Mouse (Mus musculus) lung, embryonic 15.5 days (tissue): ENCODE measurements around the gene Csf2rb. TPM values are rescaled to one million over a fixed set of nuclear protein-coding genes. Genes with fewer than 3 reads are reported as not detected.
A peak's percentile ranks its signal among the peaks of the same experiment; 100 is the strongest.

ENCODE experiments used
- ATAC-seq: fragments of 200-750 bp; cut with Nextera tagmentation; 2 replicates; pipeline ENCODE4 v1.8.0; 2017; ENCODE audit warnings: moderate number of reproducible peaks, borderline replicate concordance; ENCODE audit not compliant: low FRiP score, low TSS enrichment; ENCODE audit errors: extremely low read depth
- H3K27ac ChIP-seq: fragments of 300-500 bp; sonication (generic); 2 replicates; pipeline ENCODE4 v1.5.1; 2015; ENCODE audit warnings: moderate library complexity, mild to moderate bottlenecking, inconsistent platforms
- H3K27me3 ChIP-seq: fragments of 300-500 bp; sonication (generic); 2 replicates; pipeline ENCODE4 v1.6.1; 2015; ENCODE audit warnings: inconsistent platforms
- H3K36me3 ChIP-seq: fragments of 300-500 bp; sonication (generic); 2 replicates; pipeline ENCODE4 v1.6.1; 2015; ENCODE audit warnings: inconsistent platforms
- H3K4me1 ChIP-seq: fragments of 300-500 bp; sonication (generic); 2 replicates; pipeline ENCODE4 v1.6.1; 2015; ENCODE audit warnings: inconsistent platforms
- H3K4me2 ChIP-seq: fragments of 300-500 bp; sonication (generic); 2 replicates; pipeline ENCODE4 v1.6.1; 2015; ENCODE audit warnings: inconsistent platforms, mild to moderate bottlenecking, moderate library complexity
- H3K4me3 ChIP-seq: fragments of 300-500 bp; sonication (generic); 2 replicates; pipeline ENCODE4 v1.5.1; 2015; ENCODE audit warnings: mild to moderate bottlenecking, inconsistent platforms
- H3K9ac ChIP-seq: fragments of 300-500 bp; sonication (generic); 2 replicates; pipeline ENCODE4 v1.6.1; 2015; ENCODE audit warnings: inconsistent platforms
- H3K9me3 ChIP-seq: fragments of 300-500 bp; sonication (generic); 2 replicates; pipeline ENCODE4 v1.6.1; 2016; ENCODE audit warnings: inconsistent platforms
- WGBS: fragments of 180-500 bp; shearing (Covaris S2); methylation state at CpG from one replicate; pipeline ENCODE4 v1.1.7; 2015; 5-methylcytosine and 5-hydroxymethylcytosine counted together
- polyA plus RNA-seq: library from polyadenylated mRNA; unstranded; fragments of >200 nt; fragmentation: Nextera tagmentation; extraction: Ambion mirVana; gene quantifications from 2 replicates; pipeline ENCODE4 v1.2.1, GENCODE M21; 2015

Csf2rb gene
- polyA plus RNA-seq, 1 experiment from 2014 or later, result 2.7 TPM

- Histone ChIP-seq H3K4me1 (peaks cover 13% of the 10 kb centered on the region), H3K36me3 (no peaks in the 10 kb centered on the region), H3K27ac (no peak overlapping the region), H3K27me3 (peaks cover 9% of the 10 kb centered on the region; the same call in 1 of the 2 replicates), H3K4me3 (no peak overlapping the region), H3K9me3 (no peaks in the 10 kb centered on the region), H3K4me2 (no peak overlapping the region), H3K9ac (no peak overlapping the region)
- WGBS, result 54% methylated on average over 2 of the region's 2 CpGs
- no peak for ATAC-seq
Observed at GRCm38 (mm10) chr15:78365916-78366315, 40.4 kb downstream of the Csf2rb start.

GRCm38 (mm10) chr15:78366875-78367274, 41.3 kb downstream of the Csf2rb start:
- peaks cover 9% of the 10 kb centered on the region; the same call in 1 of the 2 replicates for H3K27me3 ChIP-seq
- peaks cover 20% of the 10 kb centered on the region for H3K4me1 ChIP-seq
- no peak overlapping the region for H3K4me2 ChIP-seq
- WGBS, result 63% methylated on average over 8 of the region's 8 CpGs
- H3K9ac ChIP-seq, result no peak overlapping the region
- ATAC-seq, result no peak
- H3K9me3 ChIP-seq, result no peaks in the 10 kb centered on the region
- no peaks in the 10 kb centered on the region for H3K36me3 ChIP-seq
- H3K27ac ChIP-seq, result no peak overlapping the region
- H3K4me3 ChIP-seq, result no peak overlapping the region

- Histone ChIP-seq H3K9me3 (no peaks in the 10 kb centered on the region), H3K36me3 (no peaks in the 10 kb centered on the region), H3K9ac (no peak overlapping the region), H3K4me2 (no peak overlapping the region), H3K27ac (no peak overlapping the region), H3K4me1 (peaks cover 30% of the 10 kb centered on the region), H3K4me3 (no peak overlapping the region), H3K27me3 (peaks cover 9% of the 10 kb centered on the region; the same call in 1 of the 2 replicates)
- WGBS, result 74% methylated on average over 3 of the region's 3 CpGs
- ATAC-seq, result no peak
Observed at GRCm38 (mm10) chr15:78367811-78368210, 42.3 kb downstream of the Csf2rb start.

GRCm38 (mm10) chr15:78368926-78369346, 43.4 kb downstream of the Csf2rb start:
- Histone ChIP-seq H3K27ac (no peak overlapping the region), H3K4me2 (no peak overlapping the region), H3K4me3 (no peak overlapping the region), H3K27me3 (peaks cover 9% of the 10 kb centered on the region; the same call in 1 of the 2 replicates), H3K36me3 (no peaks in the 10 kb centered on the region), H3K9ac (no peak overlapping the region), H3K4me1 (peaks cover 41% of the 10 kb centered on the region), H3K9me3 (no peaks in the 10 kb centered on the region)
- ATAC-seq, result peak; percentile 48; the same call in 1 of the 2 replicates
- WGBS, result 4% methylated on average over 8 of the region's 8 CpGs

GRCm38 (mm10) chr15:78369641-78370040, 44.1 kb downstream of the Csf2rb start:
- H3K27me3 ChIP-seq, result peaks cover 9% of the 10 kb centered on the region; the same call in 1 of the 2 replicates
- no peaks in the 10 kb centered on the region for H3K36me3 ChIP-seq

DNA sequence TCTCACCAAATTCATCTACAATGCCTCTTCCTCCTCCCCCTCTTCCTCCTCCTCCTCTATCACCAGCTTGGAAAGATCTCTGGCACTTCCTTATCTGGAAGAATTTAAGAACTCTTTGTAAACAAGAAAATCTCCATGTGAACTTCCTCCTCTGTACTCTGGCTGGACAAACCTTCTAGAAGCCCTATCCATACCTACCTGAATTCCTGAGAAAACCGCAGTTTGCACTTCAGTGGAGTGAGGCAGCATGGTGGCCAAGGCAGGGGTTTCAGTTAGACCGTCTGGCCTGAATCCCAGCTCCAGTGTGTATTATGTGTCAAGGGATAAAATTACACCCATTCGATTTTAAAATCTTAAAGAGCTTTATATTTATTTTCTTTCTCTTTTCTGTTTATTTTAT, 47.2 kb downstream of the Csf2rb start:
- H3K9me3 ChIP-seq, result no peaks in the 10 kb centered on the region
- peak overlapping the region; percentile 78 for H3K27ac ChIP-seq
- peaks cover 47% of the 10 kb centered on the region for H3K4me1 ChIP-seq
- WGBS, result 14% methylated on average over 3 of the region's 3 CpGs
- H3K9ac ChIP-seq, result no peak overlapping the region
- peaks cover 6% of the 10 kb centered on the region; the same call in 1 of the 2 replicates for H3K27me3 ChIP-seq
- no peaks in the 10 kb centered on the region for H3K36me3 ChIP-seq
- no peak overlapping the region for H3K4me2 ChIP-seq
- no peak overlapping the region for H3K4me3 ChIP-seq
- ATAC-seq, result peak; percentile 43; the same call in 1 of the 2 replicates

More at GRCm38 (mm10) chr15:78369641-78370040, 44.1 kb downstream of the Csf2rb start:
- WGBS, result 82% methylated on average over 1 of the region's 1 CpGs
- Histone ChIP-seq H3K4me1 (peaks cover 47% of the 10 kb centered on the region), H3K9ac (no peak overlapping the region), H3K27ac (no peak overlapping the region), H3K9me3 (no peaks in the 10 kb centered on the region), H3K4me3 (no peak overlapping the region), H3K4me2 (no peak overlapping the region)
- ATAC-seq, result no peak

GRCm38 (mm10) chr15:78374204-78374603, 48.7 kb downstream of the Csf2rb start:
- no peak overlapping the region for H3K4me3 ChIP-seq
- H3K9me3 ChIP-seq, result no peaks in the 10 kb centered on the region
- H3K27me3 ChIP-seq, result no peaks in the 10 kb centered on the region
- no peaks in the 10 kb centered on the region for H3K36me3 ChIP-seq
- 40% methylated on average over 3 of the region's 3 CpGs for WGBS
- no peak overlapping the region for H3K4me2 ChIP-seq
- ATAC-seq, result no peak
- H3K4me1 ChIP-seq, result peaks cover 40% of the 10 kb centered on the region
- H3K9ac ChIP-seq, result no peak overlapping the region
- no peak overlapping the region for H3K27ac ChIP-seq

- no peak overlapping the region for H3K9ac ChIP-seq
- H3K27me3 ChIP-seq, result no peaks in the 10 kb centered on the region
- peaks cover 17% of the 10 kb centered on the region for H3K4me1 ChIP-seq
- 85% methylated on average over 10 of the region's 10 CpGs for WGBS
- H3K4me3 ChIP-seq, result no peak overlapping the region
- no peak overlapping the region for H3K4me2 ChIP-seq
- no peaks in the 10 kb centered on the region for H3K9me3 ChIP-seq
- ATAC-seq, result no peak
- no peaks in the 10 kb centered on the region for H3K36me3 ChIP-seq
- H3K27ac ChIP-seq, result no peak overlapping the region
Observed at GRCm38 (mm10) chr15:78377859-78378258, 52.3 kb downstream of the Csf2rb start.

DNA sequence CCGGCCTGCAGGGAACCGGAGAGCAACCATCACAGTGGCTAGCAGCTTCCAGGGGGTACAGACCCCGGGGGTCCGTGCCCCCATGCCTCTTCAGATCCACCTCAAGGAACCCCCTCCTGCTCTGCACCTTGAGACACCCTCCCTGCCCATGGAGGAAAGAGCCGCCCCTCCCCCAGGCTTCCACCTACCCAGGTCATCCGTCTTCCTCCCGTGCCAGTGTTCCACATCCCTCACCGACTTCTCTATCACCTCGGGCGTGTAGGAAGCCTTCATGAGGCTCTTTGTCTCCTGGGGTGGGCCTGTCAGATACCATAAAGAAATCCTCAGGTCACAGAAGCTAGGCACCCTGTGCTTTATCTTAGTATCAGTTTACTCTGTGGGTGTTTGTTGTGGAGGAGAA, 53.0 kb downstream of the Csf2rb start:
- no peak for ATAC-seq

GRCm38 (mm10) chr15:78380208-78380607, 54.7 kb downstream of the Csf2rb start:
- Histone ChIP-seq H3K9ac (no peak overlapping the region), H3K4me2 (no peak overlapping the region), H3K9me3 (no peaks in the 10 kb centered on the region), H3K4me1 (0 out of 2 replicates have a peak, but pooled peaks cover 3% of the 10 kb centered on the region), H3K27me3 (no peaks in the 10 kb centered on the region), H3K27ac (no peak overlapping the region), H3K4me3 (no peak overlapping the region), H3K36me3 (no peaks in the 10 kb centered on the region)
- WGBS, result 78% methylated on average over 2 of the region's 2 CpGs
- no peak for ATAC-seq

More for the DNA sequence above, 53.0 kb downstream of the Csf2rb start:
- H3K4me2 ChIP-seq, result no peak overlapping the region
- H3K27ac ChIP-seq, result no peak overlapping the region
- whole genome bisulfite sequencing, result 58% methylated on average over 10 of the region's 10 CpGs
- H3K36me3 ChIP-seq, result no peaks in the 10 kb centered on the region
- H3K27me3 ChIP-seq, result no peaks in the 10 kb centered on the region
- H3K4me3 ChIP-seq, result no peak overlapping the region
- H3K9ac ChIP-seq, result no peak overlapping the region
- no peaks in the 10 kb centered on the region for H3K9me3 ChIP-seq
- H3K4me1 ChIP-seq, result peaks cover 10% of the 10 kb centered on the region

DNA sequence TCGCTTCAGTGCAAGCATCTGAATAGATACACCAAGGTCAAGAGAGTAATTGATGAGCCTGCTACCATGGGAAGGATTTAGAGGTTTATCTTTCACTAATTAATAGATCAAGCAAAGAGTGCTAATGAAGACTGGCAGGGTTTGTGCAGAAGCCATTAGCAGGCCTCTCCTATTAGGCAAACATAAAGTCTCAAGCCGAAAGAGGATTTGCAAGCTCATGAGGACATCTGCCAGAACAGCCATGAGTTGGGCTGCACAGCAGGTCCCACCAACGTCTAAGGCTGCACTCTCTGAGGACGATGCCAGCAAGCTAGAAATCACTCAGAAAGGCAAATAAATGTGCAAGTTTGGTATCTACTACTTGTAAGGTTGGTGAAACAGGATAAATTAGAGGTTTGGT, 55.2 kb downstream of the Csf2rb start:
- WGBS, result 47% methylated on average over 4 of the region's 4 CpGs
- Histone ChIP-seq H3K27ac (no peak overlapping the region), H3K4me2 (no peak overlapping the region), H3K4me3 (no peak overlapping the region), H3K4me1 (0 out of 2 replicates have a peak, but pooled peaks cover 3% of the 10 kb centered on the region), H3K27me3 (no peaks in the 10 kb centered on the region), H3K36me3 (no peaks in the 10 kb centered on the region), H3K9ac (no peak overlapping the region), H3K9me3 (no peaks in the 10 kb centered on the region)
- ATAC-seq, result no peak

GRCm38 (mm10) chr15:78382115-78382514, 56.6 kb downstream of the Csf2rb start:
- WGBS, result 91% methylated on average over 4 of the region's 4 CpGs
- no peaks in the 10 kb centered on the region for H3K9me3 ChIP-seq
- no peaks in the 10 kb centered on the region for H3K27me3 ChIP-seq
- no peak overlapping the region for H3K4me2 ChIP-seq
- 0 out of 2 replicates have a peak, but pooled peaks cover 3% of the 10 kb centered on the region for H3K4me1 ChIP-seq
- H3K4me3 ChIP-seq, result no peak overlapping the region
- H3K9ac ChIP-seq, result no peak overlapping the region
- H3K36me3 ChIP-seq, result no peaks in the 10 kb centered on the region
- no peak overlapping the region for H3K27ac ChIP-seq
- no peak for ATAC-seq
